Mouse (Mus musculus) embryonic facial prominence, embryonic 13.5 days (tissue): ENCODE results near the gene Atpaf1. TPM values are rescaled to one million over a fixed set of nuclear protein-coding genes. Genes with fewer than 3 reads are reported as not detected.

Experiments used
- ATAC-seq: fragments of 200-750 bp; cut with Nextera tagmentation; 2 replicates; pipeline ENCODE4 v1.8.0; 2017; ENCODE audit warnings: low read depth; ENCODE audit not compliant: insufficient number of reproducible peaks, insufficient read depth, low FRiP score, low TSS enrichment
- H3K27ac ChIP-seq: fragments of 300-500 bp; sonication (generic); 2 replicates; pipeline ENCODE4 v1.5.1; 2015; ENCODE audit warnings: moderate library complexity, mild to moderate bottlenecking, inconsistent platforms
- H3K27me3 ChIP-seq: fragments of 300-500 bp; sonication (generic); 2 replicates; pipeline ENCODE4 v1.6.1; 2015; ENCODE audit warnings: mild to moderate bottlenecking, inconsistent platforms
- H3K36me3 ChIP-seq: fragments of 300-500 bp; sonication (generic); 2 replicates; pipeline ENCODE4 v1.6.1; 2015; ENCODE audit warnings: mild to moderate bottlenecking, inconsistent platforms
- H3K4me1 ChIP-seq: fragments of 300-500 bp; sonication (generic); 2 replicates; pipeline ENCODE4 v1.6.1; 2015; ENCODE audit warnings: inconsistent platforms
- H3K4me2 ChIP-seq: fragments of 300-500 bp; sonication (generic); 2 replicates; pipeline ENCODE4 v1.6.1; 2015; ENCODE audit warnings: moderate library complexity, mild to moderate bottlenecking, inconsistent platforms
- H3K4me3 ChIP-seq: fragments of 300-500 bp; sonication (generic); 2 replicates; pipeline ENCODE4 v1.5.1; 2015; ENCODE audit warnings: mild to moderate bottlenecking, inconsistent platforms
- H3K9ac ChIP-seq: fragments of 300-500 bp; sonication (generic); 2 replicates; pipeline ENCODE4 v1.6.1; 2015; ENCODE audit warnings: mild to moderate bottlenecking, inconsistent platforms
- H3K9me3 ChIP-seq: fragments of 300-500 bp; sonication (generic); 2 replicates; pipeline ENCODE4 v1.6.1; 2016; ENCODE audit warnings: inconsistent platforms
- WGBS: fragments of 180-500 bp; shearing (Covaris S2); methylation state at CpG from one replicate; pipeline ENCODE4 v1.1.7; 2015; ENCODE audit warnings: mixed read lengths; 5-methylcytosine and 5-hydroxymethylcytosine counted together
- polyA plus RNA-seq: library from polyadenylated mRNA; unstranded; fragments of >200 nt; fragmentation: Nextera tagmentation; extraction: Ambion mirVana; gene quantifications from 2 replicates; pipeline ENCODE4 v1.2.1, GENCODE M21; 2015

Atpaf1 gene
- polyA plus RNA-seq, 1 experiment from 2014 or later, result 60.5 TPM

DNA sequence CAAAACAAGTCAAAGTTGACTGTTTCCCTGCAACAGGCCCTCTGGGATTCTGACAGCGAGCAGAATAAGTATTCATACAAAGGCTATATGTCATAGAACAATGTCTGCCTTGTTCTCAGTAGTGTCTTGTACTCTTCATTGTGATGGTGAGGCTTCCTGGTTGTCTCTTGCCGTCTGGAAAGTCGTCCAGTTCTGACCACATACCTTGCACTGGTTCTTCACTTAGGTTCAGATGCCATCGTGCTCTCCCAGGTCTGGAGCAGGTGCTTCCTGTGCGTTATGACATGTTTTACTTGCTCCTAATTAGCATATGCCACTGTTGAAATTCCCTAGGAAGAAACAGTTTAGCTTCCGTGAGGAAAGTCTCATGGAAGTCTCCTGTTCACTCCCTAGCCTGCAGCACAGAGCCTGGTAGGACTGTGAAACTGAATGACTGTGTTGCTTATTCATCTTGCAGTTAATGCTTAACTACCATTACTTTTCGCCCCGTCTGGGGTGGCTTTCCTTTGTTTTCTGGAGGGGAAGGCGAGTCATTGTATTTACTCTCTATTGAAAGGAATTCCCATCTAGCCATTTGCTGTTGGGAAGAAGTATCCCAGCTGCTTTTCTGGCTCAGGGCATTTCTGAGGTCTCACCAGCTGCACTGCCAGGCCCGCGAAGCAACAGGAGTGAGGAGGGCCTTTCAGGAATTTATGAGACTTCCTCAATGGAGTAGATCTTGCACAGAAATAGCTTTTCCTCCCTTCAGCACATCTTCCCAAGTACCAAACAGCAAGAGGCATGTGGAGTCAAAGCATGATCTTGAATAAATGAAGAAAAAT, 16.8 kb upstream of the Atpaf1 start:
- Histone ChIP-seq H3K9ac (no peak overlapping the region), H3K27ac (no peak overlapping the region), H3K4me1 (no peaks in the 10 kb centered on the region), H3K9me3 (no peaks in the 10 kb centered on the region), H3K4me2 (no peak overlapping the region), H3K27me3 (no peaks in the 10 kb centered on the region), H3K4me3 (no peak overlapping the region), H3K36me3 (peaks cover 66% of the 10 kb centered on the region)
- no peak for ATAC-seq
- 71% methylated on average over 11 of the region's 11 CpGs for WGBS

DNA sequence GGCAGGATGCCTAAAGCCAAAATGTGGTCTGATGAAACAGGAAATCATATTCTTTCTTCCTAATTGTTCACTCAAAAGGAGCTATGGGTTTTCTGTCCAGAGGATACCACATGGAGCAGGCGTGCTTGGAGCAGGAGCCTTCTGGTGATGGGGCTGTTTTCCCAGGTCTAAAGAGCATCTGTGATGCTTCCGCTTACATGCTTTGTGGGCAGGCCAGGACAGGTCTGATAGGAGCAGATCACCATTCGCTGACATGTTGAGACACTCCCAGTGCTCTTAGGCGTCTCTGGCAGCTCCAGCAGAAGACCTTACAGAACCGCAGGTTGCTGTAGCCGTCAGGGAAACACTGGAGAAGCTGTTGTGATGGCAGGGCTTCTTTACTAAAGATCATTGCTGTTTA, 9.6 kb upstream of the Atpaf1 start:
- H3K27me3 ChIP-seq, result no peaks in the 10 kb centered on the region
- no peak for ATAC-seq
- no peaks in the 10 kb centered on the region for H3K4me1 ChIP-seq
- H3K4me2 ChIP-seq, result no peak overlapping the region
- no peak overlapping the region for H3K27ac ChIP-seq
- no peaks in the 10 kb centered on the region for H3K9me3 ChIP-seq
- peaks cover 50% of the 10 kb centered on the region for H3K36me3 ChIP-seq
- no peak overlapping the region for H3K4me3 ChIP-seq
- no peak overlapping the region for H3K9ac ChIP-seq
- WGBS, result 71% methylated on average over 6 of the region's 6 CpGs

DNA sequence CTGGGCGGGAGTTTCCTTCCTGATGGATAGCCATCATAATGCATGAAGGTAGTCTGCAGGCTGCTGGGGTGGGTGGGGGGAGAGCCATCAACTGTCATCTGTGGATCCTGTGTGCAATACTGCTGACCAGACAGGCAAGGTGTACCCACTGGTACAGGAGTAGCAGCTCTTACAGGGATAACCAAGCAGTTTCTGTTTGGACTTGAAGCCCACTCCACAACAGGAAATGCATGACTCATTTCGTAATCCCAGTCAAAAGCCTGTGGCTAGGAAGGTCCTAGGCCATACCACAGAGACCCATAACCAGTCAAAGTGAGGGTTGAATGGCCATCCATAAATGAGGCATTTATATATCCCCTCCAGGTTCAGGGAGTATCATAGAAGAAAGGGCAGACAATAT, 7.0 kb upstream of the Atpaf1 start:
- Histone ChIP-seq H3K9me3 (no peaks in the 10 kb centered on the region), H3K27me3 (no peaks in the 10 kb centered on the region), H3K9ac (no peak overlapping the region), H3K36me3 (peaks cover 37% of the 10 kb centered on the region), H3K27ac (no peak overlapping the region), H3K4me1 (no peaks in the 10 kb centered on the region), H3K4me2 (no peak overlapping the region), H3K4me3 (no peak overlapping the region)
- 88% methylated on average over 2 of the region's 2 CpGs for WGBS
- ATAC-seq, result no peak

DNA sequence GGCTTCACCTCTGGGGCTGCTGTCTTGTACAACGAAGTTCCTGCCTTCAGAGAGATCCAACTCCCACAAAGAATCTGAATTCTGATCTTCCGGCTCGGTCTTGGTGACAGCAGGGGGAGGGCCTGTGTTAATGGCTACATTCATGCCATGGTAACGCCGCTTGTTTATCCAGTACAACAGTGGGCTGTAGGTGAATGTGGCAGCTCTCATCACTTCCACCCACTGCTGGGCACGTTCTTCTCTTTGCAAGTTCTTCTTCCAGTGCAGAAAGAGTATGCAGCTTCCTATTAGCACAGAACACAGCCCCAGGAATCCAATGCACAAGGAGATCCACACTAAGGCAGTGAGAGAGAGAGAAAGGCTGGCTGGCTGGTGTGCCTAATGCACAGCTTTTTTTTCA, 4.3 kb upstream of the Atpaf1 start:
- no peak overlapping the region for H3K27ac ChIP-seq
- H3K27me3 ChIP-seq, result no peaks in the 10 kb centered on the region
- H3K9me3 ChIP-seq, result no peaks in the 10 kb centered on the region
- peaks cover 19% of the 10 kb centered on the region for H3K36me3 ChIP-seq
- no peak overlapping the region for H3K4me3 ChIP-seq
- peaks cover 3% of the 10 kb centered on the region; the same call in 1 of the 2 replicates for H3K4me1 ChIP-seq
- no peak for ATAC-seq
- H3K4me2 ChIP-seq, result no peak overlapping the region
- no peak overlapping the region for H3K9ac ChIP-seq
- 48% methylated on average over 6 of the region's 6 CpGs for WGBS

DNA sequence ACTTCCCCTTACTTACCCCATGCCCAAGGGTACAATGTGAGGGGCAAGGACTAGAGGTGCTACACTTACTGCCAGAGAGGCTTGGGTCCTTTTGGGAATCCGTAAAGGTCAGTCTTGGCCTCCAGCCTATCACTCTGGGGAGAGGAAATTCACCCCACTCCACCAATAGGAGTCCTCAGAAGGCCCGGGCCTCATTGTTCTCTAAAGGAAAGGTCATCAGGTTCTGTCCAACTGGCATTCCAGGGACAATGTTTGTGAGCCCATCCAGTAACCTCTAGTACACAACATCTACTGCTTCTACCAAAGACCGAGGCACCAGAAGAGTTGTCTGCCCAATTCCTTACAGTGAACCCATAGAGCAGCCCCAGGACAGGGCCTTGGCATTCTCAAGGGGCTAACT, 3.7 kb upstream of the Atpaf1 start, which contains the start of gene Tex38:
Gene Tex38, minus strand, starts transcription at position 101 of the 400 bp plus-strand sequence.
- Histone ChIP-seq H3K4me1 (peaks cover 9% of the 10 kb centered on the region), H3K36me3 (peaks cover 19% of the 10 kb centered on the region), H3K27me3 (no peaks in the 10 kb centered on the region), H3K9ac (no peak within 1 kb of the TSS), H3K4me3 (no peak within 1 kb of the TSS), H3K27ac (no peak within 1 kb of the TSS), H3K4me2 (no peak within 1 kb of the TSS), H3K9me3 (no peaks in the 10 kb centered on the region)
- ATAC-seq, result no peak
- WGBS, result 75% methylated on average over 3 of the region's 3 CpGs

DNA sequence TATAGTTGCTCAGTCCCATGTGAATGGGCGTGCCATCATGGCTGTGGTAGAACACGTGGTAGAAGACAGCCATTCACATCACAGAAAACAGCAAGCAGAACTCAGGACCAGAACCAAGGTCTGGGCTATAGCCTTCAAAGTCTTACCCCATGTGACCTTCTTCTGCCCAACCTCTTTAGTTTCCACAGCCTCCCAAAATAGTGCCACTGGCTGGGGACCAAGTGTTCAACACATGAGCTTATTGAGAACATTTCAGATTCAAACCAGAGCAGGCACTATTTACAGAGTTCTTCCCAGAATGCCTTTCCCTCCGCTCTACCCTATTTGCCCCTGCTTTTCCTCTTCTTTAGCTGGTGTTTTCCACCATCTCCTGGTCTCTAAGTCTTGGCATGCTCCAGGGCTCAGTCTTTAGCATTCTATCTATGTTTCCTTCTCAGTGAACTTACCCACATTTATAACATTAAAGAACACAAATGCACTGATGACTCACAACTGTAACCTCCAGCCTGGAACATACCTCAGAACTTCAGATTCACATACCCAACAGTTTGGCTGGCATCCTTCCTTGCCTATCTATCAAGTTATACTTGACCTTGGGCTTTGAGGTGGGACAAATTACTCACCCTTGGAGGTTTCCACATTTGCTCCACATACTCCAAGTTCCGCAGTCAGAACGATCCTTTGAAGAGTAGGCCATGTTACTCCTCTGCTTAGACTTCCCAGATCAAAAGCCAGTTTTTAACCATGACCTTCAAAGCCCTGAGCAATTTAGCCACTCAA, 2.4 kb upstream of the Atpaf1 start:
- Histone ChIP-seq H3K36me3 (peaks cover 8% of the 10 kb centered on the region), H3K9me3 (no peaks in the 10 kb centered on the region), H3K27ac (no peak overlapping the region), H3K4me1 (peaks cover 11% of the 10 kb centered on the region), H3K9ac (no peak overlapping the region), H3K4me3 (no peak overlapping the region), H3K4me2 (no peak overlapping the region), H3K27me3 (no peaks in the 10 kb centered on the region)
- no peak for ATAC-seq
- 87% methylated on average over 5 of the region's 5 CpGs for WGBS

DNA sequence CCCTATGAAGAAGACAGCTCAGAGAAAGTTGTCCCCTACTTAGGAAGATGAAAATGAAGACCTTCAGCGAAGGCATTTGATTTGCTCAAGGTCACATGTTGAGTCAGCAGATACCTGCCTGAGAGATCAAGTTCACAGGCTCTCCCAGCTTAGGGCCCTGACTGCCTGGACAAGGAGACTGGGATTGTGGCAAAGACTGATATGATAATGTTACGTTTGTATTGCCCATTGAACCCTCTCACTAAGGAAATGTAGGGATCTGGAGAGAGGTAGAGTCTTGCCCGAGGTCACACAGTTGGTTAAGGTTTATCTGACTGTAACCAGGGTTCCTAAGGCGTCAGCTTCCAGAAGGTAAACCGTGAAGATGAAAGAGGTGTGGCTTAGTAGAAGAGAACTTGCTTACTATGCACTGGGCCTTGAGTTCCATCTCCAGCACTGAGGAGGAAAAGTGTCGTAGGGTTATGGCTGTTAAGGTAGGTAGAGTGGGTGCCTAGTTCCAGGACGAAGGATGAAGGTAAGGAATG, 961 bp downstream of the Atpaf1 start:
- no peak for ATAC-seq
- no peaks in the 10 kb centered on the region for H3K9me3 ChIP-seq
- H3K9ac ChIP-seq, result peak overlapping the region; percentile 87
- H3K4me3 ChIP-seq, result peak overlapping the region; percentile 76
- H3K27ac ChIP-seq, result no peak overlapping the region
- H3K4me1 ChIP-seq, result peaks cover 11% of the 10 kb centered on the region
- 52% methylated on average over 7 of the region's 7 CpGs for WGBS
- no peaks in the 10 kb centered on the region for H3K27me3 ChIP-seq
- peaks cover 15% of the 10 kb centered on the region for H3K36me3 ChIP-seq
- H3K4me2 ChIP-seq, result peak overlapping the region; percentile 77

DNA sequence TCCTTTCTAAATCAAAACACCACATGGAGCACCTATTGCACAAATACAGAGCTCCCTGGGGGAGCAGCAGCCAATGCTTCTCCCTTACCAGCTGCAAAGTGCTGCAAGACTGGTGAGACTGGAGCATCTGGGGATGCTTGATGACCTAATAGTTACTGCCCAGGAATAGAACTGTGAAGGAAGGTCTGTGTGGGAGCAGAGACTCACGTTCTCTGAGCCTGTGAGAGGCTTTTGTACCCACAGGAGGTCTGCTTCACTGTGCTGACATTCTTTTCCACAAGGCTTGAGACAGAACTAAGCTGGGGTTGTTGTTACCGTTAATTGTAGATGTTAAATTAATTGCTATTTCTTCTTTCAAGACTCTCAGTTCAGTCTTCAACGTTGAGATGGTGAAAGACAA, 6.3 kb downstream of the Atpaf1 start:
- no peak for ATAC-seq
- H3K36me3 ChIP-seq, result peaks cover 48% of the 10 kb centered on the region
- H3K4me2 ChIP-seq, result no peak overlapping the region
- H3K9me3 ChIP-seq, result no peaks in the 10 kb centered on the region
- no peak overlapping the region for H3K27ac ChIP-seq
- H3K9ac ChIP-seq, result no peak overlapping the region
- 84% methylated on average over 3 of the region's 3 CpGs for WGBS
- H3K27me3 ChIP-seq, result no peaks in the 10 kb centered on the region
- no peak overlapping the region for H3K4me3 ChIP-seq
- H3K4me1 ChIP-seq, result peaks cover 2% of the 10 kb centered on the region

DNA sequence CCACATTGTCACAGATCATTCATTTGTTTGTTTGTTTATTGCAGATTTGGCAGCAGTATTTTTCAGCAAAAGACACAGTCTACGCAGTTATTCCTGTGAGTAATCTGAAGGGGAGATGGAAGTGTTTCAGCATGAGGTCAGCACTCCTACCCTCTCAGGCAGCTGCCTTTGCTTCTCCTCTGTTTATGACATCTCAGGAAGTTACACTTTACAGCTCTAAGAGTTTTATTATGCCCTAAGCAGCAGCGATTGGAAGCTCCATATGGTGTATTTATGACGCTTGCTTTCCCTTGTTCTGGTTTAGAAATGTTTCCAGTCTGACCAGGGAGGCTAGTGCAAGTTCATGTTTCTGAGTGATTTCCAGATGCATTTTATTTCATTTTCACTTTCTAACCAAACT, 10.7 kb downstream of the Atpaf1 start:
- Histone ChIP-seq H3K9me3 (no peaks in the 10 kb centered on the region), H3K4me2 (no peak overlapping the region), H3K4me1 (no peaks in the 10 kb centered on the region), H3K36me3 (peaks cover 71% of the 10 kb centered on the region), H3K4me3 (no peak overlapping the region), H3K27me3 (no peaks in the 10 kb centered on the region), H3K27ac (no peak overlapping the region), H3K9ac (no peak overlapping the region)
- no peak for ATAC-seq
- 85% methylated on average over 3 of the region's 3 CpGs for WGBS

DNA sequence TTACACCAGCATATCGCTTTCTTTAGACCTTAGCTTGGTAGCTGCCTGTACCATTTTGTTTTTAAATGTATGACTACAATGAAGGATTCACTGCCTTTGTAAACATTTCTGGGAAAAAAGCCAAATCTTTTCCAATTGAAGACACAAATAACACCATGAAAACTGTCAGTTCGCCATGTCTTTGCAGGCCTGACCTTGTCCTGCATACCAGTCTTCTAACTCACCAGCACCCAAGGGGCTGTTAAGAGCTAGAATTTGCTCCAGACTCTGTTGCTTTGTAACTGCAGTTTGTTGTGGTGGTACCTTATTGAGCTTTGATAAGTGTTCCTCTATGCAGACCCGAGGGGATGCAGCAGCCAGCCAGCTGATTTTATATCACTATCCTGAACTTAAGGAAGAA, 15.4 kb downstream of the Atpaf1 start:
- H3K9ac ChIP-seq, result no peak overlapping the region
- no peak for ATAC-seq
- no peaks in the 10 kb centered on the region for H3K9me3 ChIP-seq
- H3K27ac ChIP-seq, result no peak overlapping the region
- no peaks in the 10 kb centered on the region for H3K4me1 ChIP-seq
- no peaks in the 10 kb centered on the region for H3K27me3 ChIP-seq
- WGBS, result 77% methylated on average over 3 of the region's 3 CpGs
- no peak overlapping the region for H3K4me2 ChIP-seq
- peaks cover 62% of the 10 kb centered on the region for H3K36me3 ChIP-seq
- H3K4me3 ChIP-seq, result no peak overlapping the region

DNA sequence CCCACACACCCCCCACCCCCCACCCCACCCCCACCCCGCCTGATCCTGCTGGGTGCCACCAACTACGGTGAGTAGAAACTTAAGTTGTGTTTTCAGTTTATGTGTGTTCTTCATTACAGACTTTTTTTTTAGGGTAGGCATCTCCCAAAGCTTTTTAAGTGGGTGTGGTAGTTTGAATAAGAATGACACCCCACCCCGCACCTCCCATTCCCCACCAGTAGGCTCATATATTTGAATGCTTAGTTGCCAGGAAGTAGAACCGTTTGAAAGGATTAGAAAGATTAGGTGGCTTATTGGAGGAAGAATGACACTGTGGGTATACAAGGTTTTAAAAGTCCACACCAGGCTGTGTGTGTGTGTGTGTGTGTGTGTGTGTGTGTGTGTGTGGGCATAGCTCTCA, 27.7 kb downstream of the Atpaf1 start:
- no peak for ATAC-seq
- Histone ChIP-seq H3K4me1 (no peaks in the 10 kb centered on the region), H3K4me3 (no peak overlapping the region), H3K9ac (no peak overlapping the region), H3K4me2 (no peak overlapping the region), H3K27ac (no peak overlapping the region), H3K9me3 (no peaks in the 10 kb centered on the region), H3K36me3 (peaks cover 42% of the 10 kb centered on the region), H3K27me3 (no peaks in the 10 kb centered on the region)
- 88% methylated on average over 4 of the region's 4 CpGs for WGBS

DNA sequence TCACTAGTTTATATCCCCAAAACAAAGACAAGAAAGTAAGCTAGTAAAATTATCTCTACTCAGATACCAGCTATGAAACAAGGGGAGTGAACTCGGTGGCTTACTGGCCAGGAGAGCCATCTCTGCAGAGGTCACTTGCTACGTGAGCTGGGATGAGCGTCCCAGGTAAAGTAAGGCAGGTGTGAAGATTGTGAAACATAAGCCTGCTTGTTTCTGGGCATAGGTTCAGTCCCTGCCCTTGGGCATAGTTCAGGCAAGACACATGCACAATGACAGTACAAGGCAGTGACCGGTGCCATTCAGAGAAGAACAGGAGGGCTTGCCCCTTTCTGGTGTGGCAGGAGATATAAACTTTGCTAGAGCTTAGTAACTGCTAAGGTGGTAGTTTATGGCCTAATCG, 31.0 kb downstream of the Atpaf1 start:
- H3K27me3 ChIP-seq, result no peaks in the 10 kb centered on the region
- no peaks in the 10 kb centered on the region for H3K4me1 ChIP-seq
- H3K36me3 ChIP-seq, result peaks cover 53% of the 10 kb centered on the region
- H3K4me3 ChIP-seq, result no peak overlapping the region
- H3K4me2 ChIP-seq, result no peak overlapping the region
- H3K27ac ChIP-seq, result no peak overlapping the region
- H3K9ac ChIP-seq, result no peak overlapping the region
- ATAC-seq, result no peak
- no peaks in the 10 kb centered on the region for H3K9me3 ChIP-seq
- WGBS, result 86% methylated on average over 5 of the region's 5 CpGs
